Mouse (Mus musculus): ENCODE results near the gene Fto. TPM values are rescaled to one million over a fixed set of nuclear protein-coding genes. Genes with fewer than 3 reads are reported as not detected.

The Fto gene
- total RNA-seq, 2 experiments from 2014 or later, result 69.3 to 76.3 TPM

- no peak for DNase-seq
Observed at GRCm38 (mm10) chr8:91496936-91497335, 183.6 kb downstream of the Fto start.

GRCm38 (mm10) chr8:91498611-91499010, 185.3 kb downstream of the Fto start:
- no peak for DNase-seq

GRCm38 (mm10) chr8:91499303-91499702, 186.0 kb downstream of the Fto start:
- DNase-seq, result no peak

DNA sequence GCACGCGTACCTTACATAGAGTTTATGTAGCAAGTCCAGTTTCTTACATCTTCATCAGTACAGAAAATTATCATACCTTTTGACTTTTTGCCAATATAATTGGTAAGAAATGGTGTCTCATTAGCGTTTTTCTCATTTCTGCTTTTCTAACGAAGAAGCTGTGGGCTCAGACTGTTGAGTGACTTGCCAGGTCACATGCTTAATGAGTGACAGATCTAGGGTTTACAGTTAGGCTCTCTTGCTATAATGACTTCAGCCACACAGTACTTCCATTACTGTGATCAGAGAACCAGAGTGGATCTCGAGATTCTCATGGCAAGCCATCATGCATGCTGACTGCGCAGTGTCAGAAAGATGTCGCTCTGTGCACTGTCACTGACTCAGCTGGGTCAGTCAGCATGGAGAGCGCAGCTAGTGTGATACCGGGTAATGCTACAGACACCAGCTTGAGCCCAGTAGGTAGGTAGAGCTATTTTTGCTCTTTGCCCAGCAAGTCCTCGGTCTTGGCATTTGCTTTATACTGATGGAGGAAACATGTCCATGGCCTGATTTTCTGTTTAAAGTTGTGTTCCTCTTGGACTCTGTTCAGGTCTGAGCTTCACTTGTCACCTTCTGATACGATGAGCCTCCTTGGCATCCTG, 188.8 kb downstream of the Fto start:
- no peak for DNase-seq

- DNase-seq, result no peak
Observed at GRCm38 (mm10) chr8:91502791-91503190, 189.5 kb downstream of the Fto start.

- DNase-seq, result no peak
Observed at GRCm38 (mm10) chr8:91504360-91504759, 191.0 kb downstream of the Fto start.

GRCm38 (mm10) chr8:91504891-91505290, 191.6 kb downstream of the Fto start:
- peak; percentile 35 for DNase-seq

DNA sequence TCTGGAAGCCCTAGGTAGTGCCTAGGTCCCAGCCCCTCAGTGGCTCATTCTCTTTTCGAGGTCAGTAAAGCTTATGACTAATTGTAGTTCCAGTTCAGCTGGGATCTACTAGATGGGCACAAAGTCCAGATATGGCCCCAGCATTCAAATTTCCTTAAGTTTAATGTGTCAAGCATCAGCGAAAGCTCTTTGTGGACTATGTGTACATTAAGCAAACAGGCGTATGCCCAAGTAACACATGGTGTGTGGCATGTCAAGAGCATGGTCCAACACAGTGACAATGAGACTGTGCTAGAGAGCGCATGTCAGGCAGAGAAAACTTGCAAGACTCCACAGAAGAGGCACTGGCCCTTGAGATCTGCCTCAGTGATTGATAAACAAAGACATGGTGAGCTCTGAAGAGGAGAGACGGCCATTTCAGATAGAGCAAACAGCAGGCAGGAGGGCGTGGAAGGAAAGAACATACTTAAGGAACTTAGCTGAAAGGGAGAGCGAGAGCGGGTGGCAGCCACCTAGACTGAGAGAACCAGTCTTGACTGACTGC, 192.2 kb downstream of the Fto start:
- no peak for DNase-seq

GRCm38 (mm10) chr8:91505997-91506672, 192.8 kb downstream of the Fto start:
- no peak for DNase-seq

DNA sequence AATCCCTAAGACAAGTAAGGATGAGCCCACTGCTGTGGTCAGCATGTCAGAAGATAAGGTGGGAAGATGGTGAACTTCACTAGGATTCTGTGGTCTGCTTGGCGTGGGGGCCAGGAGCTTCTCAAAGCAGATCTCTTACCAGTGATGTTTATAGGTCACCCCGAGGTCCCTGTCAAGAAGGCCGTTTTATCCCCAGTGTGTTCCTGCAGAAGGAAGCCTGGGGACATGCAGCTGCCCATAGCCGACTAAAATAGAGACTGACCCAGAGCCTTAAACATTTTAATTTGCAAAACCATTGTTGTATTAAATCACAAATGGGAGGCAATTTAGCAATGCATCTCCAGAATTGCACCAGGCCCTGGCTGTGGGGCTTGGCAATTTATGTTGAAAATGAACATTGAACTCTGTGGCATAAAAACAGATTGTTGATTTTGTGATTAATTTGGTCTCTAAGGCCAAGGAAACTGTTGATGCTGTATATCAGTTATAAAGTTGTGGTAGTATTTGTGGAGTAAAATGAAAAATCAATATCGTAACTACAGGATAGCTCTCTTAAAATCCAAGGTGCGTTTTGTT, 193.4 kb downstream of the Fto start:
- no peak for DNase-seq

GRCm38 (mm10) chr8:91507681-91508097, 194.4 kb downstream of the Fto start:
- no peak for DNase-seq

DNA sequence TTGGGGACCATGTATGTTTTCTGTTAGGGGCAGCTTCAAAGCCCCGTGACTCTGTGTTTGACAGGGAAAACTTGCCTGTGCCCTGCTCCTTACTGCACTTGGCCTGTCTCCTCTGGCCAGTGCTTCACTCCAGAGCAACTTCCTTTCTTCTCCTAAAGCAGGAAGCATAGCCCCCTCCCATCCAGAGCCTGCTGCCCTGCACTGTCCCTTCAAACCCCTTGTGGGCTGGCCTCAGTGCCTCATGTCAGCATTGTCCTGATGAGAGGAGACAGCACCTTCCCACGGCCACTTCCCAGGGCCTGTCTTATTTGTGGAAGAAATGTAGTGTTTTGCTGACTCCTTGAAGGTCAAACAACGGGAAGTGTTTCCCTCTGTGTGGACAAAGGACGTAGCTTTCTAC, 195.0 kb downstream of the Fto start:
- no peak for DNase-seq

DNA sequence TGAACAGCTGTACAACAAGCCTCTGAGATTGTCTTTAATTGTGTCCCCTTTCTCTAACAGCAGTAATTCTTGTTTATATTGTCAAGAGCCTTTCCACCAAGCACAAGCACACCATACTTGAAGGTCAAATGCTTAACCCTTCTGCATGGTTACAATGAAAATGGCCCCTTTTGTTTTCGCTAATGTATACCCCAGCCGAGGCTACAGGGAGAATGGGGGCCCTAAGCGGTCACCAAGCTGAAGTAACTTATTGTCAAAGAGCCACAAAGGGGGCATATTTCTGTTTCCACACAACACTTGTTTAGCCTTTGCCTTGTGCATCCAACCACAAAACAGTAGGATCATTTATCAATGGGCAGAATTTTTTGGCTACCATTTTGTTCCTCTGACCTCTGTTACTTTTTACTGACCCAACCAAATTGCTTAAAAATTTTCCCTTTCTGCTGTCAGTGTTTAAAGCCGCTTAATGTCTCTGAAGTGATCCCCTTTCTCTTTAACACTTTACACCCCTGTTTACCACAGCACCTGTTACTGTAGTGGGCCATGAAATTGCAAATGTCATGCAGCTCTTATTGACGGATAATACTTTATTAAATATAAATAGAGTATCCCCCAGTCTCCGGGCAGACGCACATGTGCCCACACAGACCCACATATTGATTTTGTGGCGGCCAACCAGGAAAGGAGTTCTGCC, 196.0 kb downstream of the Fto start:
- DNase-seq, result no peak

DNA sequence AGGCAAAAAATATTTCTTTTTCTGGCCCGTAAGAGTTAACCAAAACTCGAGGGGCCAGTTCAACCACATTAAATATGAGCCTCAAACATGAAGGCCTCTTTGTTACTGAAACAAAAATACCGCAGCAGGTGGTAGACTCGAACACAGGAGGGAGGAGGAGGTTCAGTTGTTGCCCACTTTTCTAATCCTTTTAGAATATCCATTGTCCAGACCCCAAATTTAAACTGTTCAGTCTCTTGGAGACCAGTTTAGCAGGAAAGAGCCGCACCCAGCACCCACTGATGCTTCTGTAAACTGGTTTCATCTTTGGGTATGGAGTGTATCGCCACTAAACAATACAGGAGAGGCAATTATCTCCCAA, 196.6 kb downstream of the Fto start:
- DNase-seq, result no peak

DNA sequence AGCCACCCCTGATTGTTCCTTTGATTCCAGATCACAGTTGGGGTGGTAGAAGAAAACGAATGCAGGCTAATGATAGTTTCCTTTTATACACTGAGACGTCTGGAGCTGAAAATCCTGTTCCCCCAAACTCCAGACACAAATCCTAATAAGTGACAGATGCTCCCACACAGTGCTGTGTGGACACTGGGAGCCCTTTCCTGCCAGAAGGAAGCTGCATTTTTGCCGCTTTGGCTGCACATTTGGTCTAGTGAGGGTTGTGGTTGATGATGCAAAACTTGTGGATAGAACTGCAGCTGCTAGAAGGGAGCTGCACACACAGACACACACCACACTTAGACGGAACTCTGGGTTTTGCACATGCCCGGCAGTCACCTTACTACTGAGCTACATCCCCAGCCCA, 197.4 kb downstream of the Fto start:
- no peak for DNase-seq

GRCm38 (mm10) chr8:91511943-91512342, 198.6 kb downstream of the Fto start:
- DNase-seq, result no peak

- no peak for DNase-seq
Observed at GRCm38 (mm10) chr8:91514752-91515478, 201.6 kb downstream of the Fto start.

DNA sequence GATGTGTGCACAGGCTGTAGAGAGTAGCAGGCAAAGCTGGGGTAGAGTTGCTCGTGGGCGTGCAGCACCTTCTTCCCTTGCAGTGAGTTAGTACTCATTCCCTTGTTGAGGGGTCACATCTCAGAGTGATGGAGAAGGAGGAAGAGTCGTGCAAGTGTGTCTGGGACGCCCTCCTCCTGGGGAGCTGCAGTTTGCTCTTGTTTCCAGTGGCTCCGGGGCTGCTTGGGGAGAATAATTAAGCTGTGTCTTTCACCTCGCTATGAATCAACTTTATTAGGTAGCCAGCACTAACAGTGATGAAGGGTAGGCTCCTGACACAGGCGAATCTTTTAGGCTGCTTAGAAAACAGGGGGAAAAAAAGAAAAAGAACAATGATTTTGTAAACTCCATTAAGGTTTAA, 203.1 kb downstream of the Fto start:
- DNase-seq, result no peak

DNA sequence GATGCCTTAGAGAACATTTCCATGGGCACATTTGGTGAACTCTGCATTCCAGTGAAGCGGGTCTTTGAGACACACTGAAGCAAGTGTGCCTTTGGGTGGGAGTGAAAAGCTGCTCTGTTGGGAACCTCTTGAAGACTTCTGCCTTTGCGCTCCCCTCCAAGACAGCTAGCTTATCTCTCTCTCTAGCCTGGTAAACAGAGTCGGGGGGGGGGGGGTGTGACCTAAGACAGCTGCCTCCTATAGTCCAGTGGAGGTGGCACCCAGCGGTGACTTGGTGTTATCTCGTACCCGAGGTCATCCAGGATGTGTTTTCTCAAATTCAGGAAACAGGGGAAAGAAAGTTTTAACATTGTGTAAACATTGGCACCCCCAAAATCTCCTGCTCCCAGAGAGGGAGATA, 204.8 kb downstream of the Fto start:
- no peak for DNase-seq

- DNase-seq, result no peak
Observed at GRCm38 (mm10) chr8:91522201-91522600, 208.9 kb downstream of the Fto start.

- DNase-seq, result no peak
Observed at GRCm38 (mm10) chr8:91524056-91524864, 210.9 kb downstream of the Fto start.
